Mouse (Mus musculus): Measurements from ENCODE around the gene Srp54c.
"Not testable (repeated sequence)": the region's sequence is repeated elsewhere in the genome, so short reads cannot be mapped to it uniquely, and the experiment has no call there.

DNA sequence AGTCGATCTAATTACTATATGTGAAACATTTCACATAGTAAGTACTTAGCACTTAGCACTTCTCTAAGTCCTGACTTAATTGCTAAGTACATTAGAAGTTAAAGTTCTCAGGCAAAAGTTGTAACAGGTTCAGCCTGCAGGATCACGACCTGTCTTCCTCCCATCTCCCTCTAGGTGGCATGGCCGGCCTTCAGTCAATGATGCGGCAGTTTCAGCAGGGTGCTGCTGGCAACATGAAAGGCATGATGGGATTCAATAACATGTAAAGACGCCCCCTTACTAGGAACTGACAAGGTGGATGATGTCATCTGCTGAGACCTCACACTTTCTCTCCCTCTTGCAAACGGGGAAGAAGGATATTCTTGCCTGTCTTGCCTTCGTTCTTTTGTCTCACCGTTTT, 42.3 kb upstream of the Srp54c start:
- not testable (repeated sequence) for TF ChIP-seq POLR2A (IDR thresholded peaks at IDR 0.05; ENCODE audit: borderline replicate concordance, extremely low read depth, low read depth, low read length); CTCF (IDR thresholded peaks at IDR 0.05; ENCODE audit: insufficient read depth, low read length)
